Mouse (Mus musculus) right cerebral cortex, adult 2 months (tissue): ENCODE data around the gene Prok2.

Experiments
- DNase-seq, 2 experiments: peaks; one replicate each; pipeline ENCODE4 v3.0.0; 2021 to 2022; ENCODE audit warnings: low spot score in 2 of 2

Gene Prok2

DNA sequence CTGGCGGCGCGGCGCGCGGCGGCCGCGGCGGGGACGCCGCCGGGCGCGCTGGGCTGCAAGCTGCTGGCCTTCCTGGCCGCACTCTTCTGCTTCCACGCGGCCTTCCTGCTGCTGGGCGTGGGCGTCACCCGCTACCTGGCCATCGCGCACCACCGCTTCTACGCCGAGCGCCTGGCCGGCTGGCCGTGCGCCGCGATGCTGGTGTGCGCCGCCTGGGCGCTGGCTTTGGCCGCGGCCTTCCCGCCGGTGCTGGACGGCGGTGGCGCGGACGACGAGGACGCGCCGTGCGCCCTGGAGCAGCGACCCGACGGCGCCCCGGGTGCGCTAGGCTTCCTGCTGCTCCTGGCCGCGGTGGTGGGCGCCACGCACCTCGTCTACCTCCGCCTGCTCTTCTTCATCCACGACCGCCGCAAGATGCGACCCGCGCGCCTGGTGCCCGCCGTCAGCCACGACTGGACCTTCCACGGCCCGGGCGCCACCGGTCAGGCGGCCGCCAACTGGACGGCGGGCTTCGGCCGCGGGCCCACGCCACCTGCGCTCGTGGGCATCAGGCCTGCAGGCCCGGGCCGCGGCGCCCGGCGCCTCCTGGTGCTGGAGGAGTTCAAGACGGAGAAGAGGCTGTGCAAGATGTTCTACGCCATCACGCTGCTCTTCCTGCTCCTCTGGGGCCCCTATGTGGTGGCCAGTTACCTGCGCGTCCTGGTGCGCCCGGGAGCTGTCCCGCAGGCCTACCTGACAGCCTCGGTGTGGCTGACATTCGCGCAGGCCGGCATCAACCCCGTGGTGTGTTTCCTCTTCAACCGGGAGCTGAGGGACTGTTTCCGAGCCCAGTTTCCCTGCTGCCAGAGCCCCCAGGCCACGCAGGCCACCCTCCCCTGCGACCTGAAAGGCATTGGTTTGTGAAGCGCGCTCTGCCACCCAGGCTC, 33.0 kb downstream of the Prok2 start:
- peak in 1 of 2 experiments; percentile 35 for DNase-seq

GRCm38 (mm10) chr6:99692206-99692915, 33.8 kb downstream of the Prok2 start, which contains the start of gene Gpr27:
Gene Gpr27, plus strand, starts transcription at chr6:99692679.
- DNase-seq, result peak in 1 of 2 experiments; percentile 37

DNA sequence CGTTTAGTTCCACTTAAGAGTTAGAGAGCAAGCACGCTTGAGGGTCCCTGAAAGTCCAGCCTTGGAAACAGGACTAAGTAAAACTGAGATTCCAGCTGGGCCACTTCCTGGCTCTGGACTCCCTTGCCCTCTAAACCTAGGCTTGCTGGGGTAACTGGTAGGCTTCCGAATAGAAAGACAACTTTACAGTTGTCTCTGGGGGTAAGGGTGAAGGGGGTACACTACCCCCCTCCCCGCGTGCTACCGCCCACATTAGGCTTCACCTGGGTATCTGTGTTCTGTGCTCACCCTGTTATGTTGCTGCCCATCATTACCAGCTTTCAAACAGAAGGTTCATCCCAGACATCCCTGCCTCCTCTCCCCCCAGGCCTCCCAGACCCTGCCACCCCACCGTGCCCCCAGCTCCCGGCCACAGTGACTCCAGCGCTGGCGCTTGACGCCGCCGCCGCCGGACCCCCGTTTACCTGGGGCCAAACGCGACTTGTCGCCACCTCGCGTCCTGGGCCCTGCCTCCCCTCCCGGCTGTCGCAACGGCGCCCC, 34.5 kb downstream of the Prok2 start:
- no peak for DNase-seq

DNA sequence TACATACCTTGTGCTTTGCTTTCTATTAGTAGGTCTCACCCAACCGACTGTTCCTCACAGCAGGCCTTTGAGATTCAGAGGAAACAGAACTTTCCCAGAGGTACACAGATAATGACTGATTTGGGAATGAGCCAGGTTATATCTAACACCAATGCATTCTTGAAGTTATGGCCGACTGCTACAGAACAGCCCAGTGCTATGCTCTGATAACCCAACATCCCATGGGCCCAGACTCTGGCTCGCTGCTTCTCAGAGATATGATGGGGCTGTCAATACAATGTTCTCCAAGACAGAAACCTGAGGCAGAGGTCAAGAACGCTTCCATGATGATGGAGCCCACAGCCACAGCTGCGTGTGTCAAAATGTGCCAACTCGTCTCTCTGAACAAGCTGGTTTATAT, 37.7 kb downstream of the Prok2 start:
- DNase-seq, result no peak

- DNase-seq, result no peak
Measured at GRCm38 (mm10) chr6:99684899-99685298, 41.3 kb downstream of the Prok2 start.

DNA sequence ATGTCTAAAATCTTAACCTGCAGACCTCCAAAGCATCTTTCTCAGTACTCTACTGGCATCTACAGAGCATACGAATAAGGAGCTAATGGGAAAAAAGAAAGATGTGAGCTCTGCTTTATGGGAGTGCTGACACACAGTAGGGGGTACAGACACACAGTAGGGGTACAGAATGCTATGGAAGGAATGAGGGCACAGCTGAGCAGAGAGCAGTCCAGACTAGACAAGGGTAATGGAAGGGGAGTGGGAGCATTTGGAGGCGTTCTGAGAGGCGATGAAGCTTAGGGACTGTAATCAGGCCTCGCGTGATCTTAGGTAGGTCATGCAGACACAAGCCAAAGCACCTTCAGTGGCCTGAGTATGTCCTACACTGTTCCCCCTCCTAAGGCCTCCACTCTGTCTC, 42.2 kb downstream of the Prok2 start:
- DNase-seq, result no peak

DNA sequence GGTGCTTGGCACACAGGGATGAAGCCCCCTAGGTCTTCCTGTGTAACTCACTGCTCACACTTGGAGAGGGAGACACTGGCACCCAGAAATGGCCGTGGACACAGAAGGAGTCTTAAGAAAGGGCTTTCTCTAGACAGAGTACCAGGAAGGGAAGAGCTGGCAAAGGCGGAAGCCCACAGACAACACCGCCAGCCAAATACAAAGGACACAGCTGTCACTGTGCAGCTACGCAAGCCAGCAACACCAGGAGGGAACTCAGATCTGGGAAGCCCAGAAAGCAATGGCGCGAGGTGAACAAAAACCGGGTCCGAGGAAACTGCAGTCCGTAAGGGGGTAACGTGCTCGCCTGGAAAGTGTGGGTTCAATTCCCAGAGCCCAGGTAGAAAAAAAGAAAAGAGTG, 48.1 kb downstream of the Prok2 start:
- DNase-seq, result no peak

DNA sequence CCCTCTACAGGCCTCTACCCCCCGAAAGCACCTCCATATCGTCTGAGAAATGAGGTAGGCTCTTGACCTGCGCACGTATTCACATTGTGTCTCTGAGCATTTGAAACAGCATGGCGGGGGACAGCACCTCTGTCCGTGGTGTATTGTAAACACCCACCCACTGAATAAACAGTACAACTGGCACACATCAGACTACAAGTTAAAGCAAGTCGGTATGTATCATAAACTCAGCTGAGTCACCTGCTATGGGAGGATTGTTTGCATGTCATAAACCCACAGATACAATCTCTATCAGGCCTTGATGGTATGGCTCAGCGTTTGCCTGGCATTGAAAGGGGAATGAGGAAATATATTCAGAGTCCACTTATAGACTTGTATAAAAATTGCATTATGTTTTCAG, 48.9 kb downstream of the Prok2 start:
- DNase-seq, result no peak

GRCm38 (mm10) chr6:99674482-99674881, 51.7 kb downstream of the Prok2 start:
- no peak for DNase-seq

- no peak for DNase-seq
Measured at GRCm38 (mm10) chr6:99671768-99672167, 54.4 kb downstream of the Prok2 start.

GRCm38 (mm10) chr6:99670481-99671119, 55.6 kb downstream of the Prok2 start:
- DNase-seq, result peak in 1 of 2 experiments; percentile 72

GRCm38 (mm10) chr6:99669481-99670325, 56.5 kb downstream of the Prok2 start:
- peak; percentile 77 to 81 for DNase-seq

GRCm38 (mm10) chr6:99667290-99667689, 58.9 kb downstream of the Prok2 start:
- DNase-seq, result no peak

- DNase-seq, result no peak
Measured at GRCm38 (mm10) chr6:99666318-99667171, 59.6 kb downstream of the Prok2 start, which contains the start of the genes Eif4e3 and Gm20696. Gene Eif4e3, minus strand, starts transcription at chr6:99666771. Gene Gm20696, minus strand, starts transcription at chr6:99666797.

DNA sequence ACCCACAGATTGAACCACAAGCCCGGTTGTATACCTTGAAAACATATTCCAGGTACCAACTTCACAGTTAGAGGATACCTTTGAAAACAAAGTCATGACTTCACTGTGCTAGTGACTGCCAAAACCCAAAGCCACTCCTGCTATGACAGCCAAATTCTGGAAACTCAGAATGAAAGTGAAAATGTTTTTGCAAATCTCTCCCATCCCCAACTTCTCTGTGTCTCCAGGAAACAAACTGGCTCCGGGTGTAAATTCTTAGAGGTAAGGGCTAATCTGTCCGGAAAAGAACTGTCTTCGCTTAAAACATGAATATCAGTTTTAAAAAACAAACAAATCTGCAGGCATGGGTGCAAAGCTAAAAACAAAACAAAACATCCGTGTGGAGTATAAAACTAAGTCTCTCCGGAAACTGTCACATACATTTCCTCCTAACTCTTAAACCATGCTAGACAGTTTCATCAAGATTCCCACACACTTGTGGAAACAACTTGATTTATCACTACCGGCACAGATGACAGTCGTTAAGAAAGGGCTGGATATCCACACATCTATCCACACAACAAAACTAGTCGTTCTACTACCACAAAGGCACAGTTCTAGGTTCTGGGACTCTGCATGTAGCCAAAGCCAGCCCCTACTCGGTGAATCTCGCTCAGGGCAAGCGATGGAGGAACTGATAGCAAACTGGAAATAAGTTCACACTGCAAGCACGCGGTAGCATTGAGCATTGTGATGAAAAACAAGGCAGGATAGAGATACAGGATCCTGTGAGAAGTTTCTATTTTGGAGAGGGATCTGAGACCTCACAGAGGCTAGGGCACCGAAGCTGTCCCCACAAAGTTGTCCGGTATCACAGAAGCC, 60.5 kb downstream of the Prok2 start:
- no peak for DNase-seq

GRCm38 (mm10) chr6:99663232-99663631, 63.0 kb downstream of the Prok2 start:
- no peak for DNase-seq
